Comparison of ENCODE assay signal across 16 mouse cellular contexts in the genomic region with DNA sequence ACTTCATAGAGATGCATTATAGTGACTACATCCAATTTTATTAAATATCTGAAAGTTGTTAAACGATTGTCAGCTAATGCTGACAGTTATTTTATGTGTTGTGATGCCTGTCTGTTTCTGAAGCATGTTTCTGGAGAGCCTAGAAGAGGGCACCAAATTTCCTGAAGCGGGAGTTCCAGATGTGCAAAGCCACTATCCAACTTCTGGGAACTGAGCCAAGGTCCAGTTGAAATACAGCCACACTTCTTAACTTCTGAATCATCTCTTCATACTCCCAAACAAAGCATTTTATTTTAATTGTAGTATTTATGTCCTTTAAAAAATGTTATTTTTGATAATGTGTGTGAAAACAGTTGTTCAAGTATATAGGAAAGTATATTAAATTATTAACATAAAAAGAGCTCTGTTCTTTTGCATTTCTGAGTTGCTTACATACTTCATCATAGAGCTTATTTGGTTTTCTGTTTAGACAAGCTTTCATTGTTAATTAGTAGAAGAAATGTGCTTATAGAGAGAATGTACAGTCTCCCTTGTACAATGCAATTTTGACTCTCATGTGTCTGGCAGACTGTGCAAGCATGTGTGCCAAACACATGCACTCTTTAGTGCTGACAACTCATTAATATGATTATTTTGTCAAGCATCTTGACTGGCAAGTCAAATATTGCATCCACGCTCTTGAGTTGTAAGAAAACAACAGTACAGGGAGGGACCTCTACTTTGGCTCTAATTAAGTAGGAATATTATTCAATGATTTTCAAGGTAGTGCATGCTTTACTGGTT.
A peak's percentile ranks its signal among the peaks of the same experiment; 100 is the strongest.
DNase-seq lines count a peak whose midpoint lies in the region; ATAC-seq and TF ChIP-seq lines count a peak whose summit lies in the region.
"Had no signal": no experiment of that assay in that cellular context is flagged by ENCODE, and none has a peak within 500 bp of the region (broad histone marks: within the 10 kb centered on the region; RNA-seq: fewer than 3 reads in every experiment).

No protein-coding gene starts in this region.

- H3K27me3 ChIP-seq in kidney, postnatal 0 days (ENCODE audit: insufficient read depth, low read length), result no peaks in the 10 kb centered on the region
- H3K27me3 ChIP-seq: limb, embryonic 13.5 days had no signal

- H3K27ac ChIP-seq in kidney, postnatal 0 days, result no peak overlapping the region
- H3K27ac ChIP-seq: left cerebral cortex, adult 2 months; limb, embryonic 13.5 days had no signal

- no peak overlapping the region for H3K9ac ChIP-seq in kidney, postnatal 0 days (ENCODE audit: low read depth, low read length)
- H3K9ac ChIP-seq: limb, embryonic 13.5 days had no signal

- H3K4me3 ChIP-seq in kidney, postnatal 0 days (replicated peaks; ENCODE audit: low read depth, low read length), result no peak overlapping the region
- H3K4me3 ChIP-seq: erythroblast, embryonic 14.5 days; left cerebral cortex, adult 2 months; limb, embryonic 13.5 days had no signal

- no peak overlapping the region for H3K4me2 ChIP-seq in kidney, postnatal 0 days (ENCODE audit: low read length)
- H3K4me2 ChIP-seq: limb, embryonic 13.5 days had no signal

- peak; percentile 7 to 15 for DNase-seq in cerebellum, postnatal 10 days
- DNase-seq in cerebellum, adult 18-20 months, result no peak
- DNase-seq in kidney, postnatal 0 days (ENCODE audit: low spot score), result peak; percentile 16
- DNase-seq in kidney, adult 9 months, result no peak
- peak; percentile 74 for DNase-seq in brain, embryonic 14.5 days (ENCODE audit: low read depth)
- DNase-seq in lung, postnatal 4 days, result peak; percentile 12 to 26
- DNase-seq in layer of hippocampus, postnatal 14 days (ENCODE audit: low spot score in 2 of 2), result no peak
- DNase-seq: cerebellum, adult 9-10 months; embryo, embryonic 11 days; thymus, postnatal 14 days had no signal

- H3K4me1 ChIP-seq in kidney, postnatal 0 days (replicated peaks; ENCODE audit: insufficient read depth, low read length), result no peaks in the 10 kb centered on the region
- H3K4me1 ChIP-seq: limb, embryonic 13.5 days had no signal

- no peaks in the 10 kb centered on the region for H3K9me3 ChIP-seq in kidney, postnatal 0 days (replicated peaks; ENCODE audit: low read length)
- H3K9me3 ChIP-seq: limb, embryonic 13.5 days had no signal

- H3K36me3 ChIP-seq in kidney, postnatal 0 days (ENCODE audit: insufficient read depth, low read length), result no peaks in the 10 kb centered on the region
- H3K36me3 ChIP-seq: limb, embryonic 13.5 days had no signal

- WGBS in kidney, postnatal 0 days, result 67% methylated on average over 3 of the region's 3 CpGs

- no peak for ATAC-seq in kidney, postnatal 0 days (replicated peaks; ENCODE audit: low FRiP score, low read depth)
- ATAC-seq in megakaryocyte, adult 5-6 weeks (ENCODE audit: poor library complexity, severe bottlenecking), result no peak
- ATAC-seq: intestine, postnatal 0 days; midbrain, embryonic 16.5 days had no signal

- no peak for TF ChIP-seq POLR2A in brain, embryonic 14.5 days (IDR thresholded peaks at IDR 0.05; ENCODE audit: borderline replicate concordance, extremely low read depth, insufficient read depth, insufficient read length, poor library complexity, severe bottlenecking)

- no peak for TF ChIP-seq CTCF in kidney, postnatal 0 days (IDR thresholded peaks at IDR 0.05; ENCODE audit: low read depth)
- no peak for TF ChIP-seq CTCF in brain, embryonic 14.5 days (IDR thresholded peaks at IDR 0.05; ENCODE audit: borderline replicate concordance, extremely low read depth, insufficient read depth, insufficient read length)

Comparison
In these comparisons a context has a peak if more than half of its experiments do, and no peak if none do; other contexts are left out.
1. DNase-seq: peak in cerebellum, postnatal 10 days (2 of 2), kidney, postnatal 0 days (single experiment), brain, embryonic 14.5 days (single experiment) and lung, postnatal 4 days (2 of 2); none in cerebellum, adult 18-20 months (0 of 2), kidney, adult 9 months (single experiment) and layer of hippocampus, postnatal 14 days (0 of 2).